Mouse (Mus musculus): ENCODE results near the gene Ltb.

DNA sequence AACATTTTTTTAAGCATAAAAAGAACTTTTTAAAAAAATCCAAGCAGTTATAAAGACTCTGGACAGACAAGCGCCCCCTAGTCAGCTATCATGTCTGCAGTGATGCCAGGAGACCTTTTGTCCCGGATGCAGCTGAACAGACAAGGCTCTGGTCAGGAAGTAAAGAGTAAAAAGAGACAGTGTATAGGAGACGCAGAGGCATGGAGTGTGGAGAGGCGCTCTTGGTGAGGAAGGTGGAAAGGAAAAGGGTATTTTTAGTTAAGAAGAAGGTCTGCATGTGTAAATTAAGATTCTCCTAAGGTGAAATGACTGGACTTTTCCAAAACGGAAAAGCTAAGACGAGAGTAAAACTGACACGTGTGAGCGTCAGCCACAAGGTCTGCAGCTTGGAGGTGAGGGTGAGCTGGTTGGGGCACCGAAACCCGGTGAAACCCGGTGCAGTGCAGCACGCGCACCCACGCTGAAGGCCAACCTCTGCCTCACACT is 32.4 kb downstream of the Ltb start:
- TF ChIP-seq CTCF (IDR thresholded peaks at IDR 0.05; ENCODE audit: borderline replicate concordance, insufficient read depth, low read length), result no peak
- TF ChIP-seq POLR2A (IDR thresholded peaks at IDR 0.05; ENCODE audit: low read depth, low read length), result no peak

All from embryonic fibroblast, embryonic 13.5 days (primary cell).